Mouse (Mus musculus) stomach, postnatal 0 days (tissue): ENCODE data around the gene Tspan4.

ENCODE experiments used
- CTCF ChIP-seq: IDR thresholded peaks from 2 replicates; pipeline ENCODE4 v1.5.1; 2016; ENCODE audit warnings: antibody characterized with exemption, low read depth, mild to moderate bottlenecking, moderate library complexity
- EP300 ChIP-seq: optimal IDR thresholded peaks from 2 replicates; pipeline ENCODE3; 2016; ENCODE audit warnings: antibody characterized with exemption

- TF ChIP-seq CTCF (no peak), EP300 (no peak)
These were observed 22.6 kb downstream of the Tspan4 start for GRCm38 (mm10) chr7:141497600-141497999.
